Mouse (Mus musculus) gastrocnemius, adult 2 months (tissue): ENCODE data around the gene Wbp2. TPM values are rescaled to one million over a fixed set of nuclear protein-coding genes. Genes with fewer than 3 reads are reported as not detected.

Source experiments
- DNase-seq: peaks from one replicate; pipeline ENCODE4 v3.0.0; 2022
- H3K27ac ChIP-seq: fragments of 200-600 bp; 2 replicates; pipeline ENCODE4 v1.8.1; 2022; ENCODE audit warnings: mild to moderate bottlenecking
- H3K4me3 ChIP-seq: fragments of 200-600 bp; 2 replicates; pipeline ENCODE4 v1.8.1; 2022; ENCODE audit warnings: mild to moderate bottlenecking, moderate library complexity
- CTCF ChIP-seq: fragments of 200-600 bp; IDR thresholded peaks from 2 replicates; pipeline ENCODE4 v1.8.1; 2022; ENCODE audit warnings: antibody characterized with exemption, mild to moderate bottlenecking, moderate library complexity
- intact Hi-C: fragments of 180-260 bp; cut with DNase I; formaldehyde crosslinking; loops from one replicate; pipeline ENCODE4 v1.15.1; 2025
- total RNA-seq, 2 experiments: library from RNA; stranded (reverse); gene quantifications; 2 replicates each; pipeline ENCODE4 v1.2.3; 2021

Wbp2 gene
- total RNA-seq, 2 experiments from 2014 or later: 77.2 to 81.8 TPM

GRCm38 (mm10) chr11:116049610-116050009 lies 37.2 kb downstream of the Wbp2 start:
- intact Hi-C loops: no loop called here
- H3K27ac ChIP-seq: no peak overlapping the region

GRCm38 (mm10) chr11:116045173-116045572 lies 41.6 kb downstream of the Wbp2 start:
- TF ChIP-seq CTCF: no peak
- intact Hi-C loops: no loop called here

More at GRCm38 (mm10) chr11:116049610-116050009, 37.2 kb downstream of the Wbp2 start:
- H3K4me3 ChIP-seq: no peak overlapping the region
- TF ChIP-seq CTCF: no peak
- no peak for DNase-seq

GRCm38 (mm10) chr11:116043286-116043685 lies 43.5 kb downstream of the Wbp2 start:
- Histone ChIP-seq H3K4me3 (no peak overlapping the region), H3K27ac (no peak overlapping the region)
- intact Hi-C loops: no loop called here
- DNase-seq: no peak
- TF ChIP-seq CTCF: no peak

More at GRCm38 (mm10) chr11:116045173-116045572, 41.6 kb downstream of the Wbp2 start:
- Histone ChIP-seq H3K27ac (no peak overlapping the region), H3K4me3 (no peak overlapping the region)
- DNase-seq: no peak

- no peak for TF ChIP-seq CTCF
- intact Hi-C loops: no loop called here
- H3K27ac ChIP-seq: no peak overlapping the region
- no peak for DNase-seq
- H3K4me3 ChIP-seq: no peak overlapping the region
These were observed 44.2 kb downstream of the Wbp2 start for GRCm38 (mm10) chr11:116042372-116043138.

- Histone ChIP-seq H3K4me3 (no peak overlapping the region), H3K27ac (no peak overlapping the region)
- peak; percentile 24; the same call in 1 of the 2 replicates for TF ChIP-seq CTCF
- DNase-seq: no peak
- intact Hi-C loops: no loop called here
These were observed 45.0 kb downstream of the Wbp2 start for GRCm38 (mm10) chr11:116041833-116042232.

GRCm38 (mm10) chr11:116040593-116040992 lies 46.2 kb downstream of the Wbp2 start:
- Histone ChIP-seq H3K27ac (peak overlapping the region; percentile 77), H3K4me3 (no peak overlapping the region)
- intact Hi-C loops: no loop called here
- peak; percentile 52 for DNase-seq
- no peak for TF ChIP-seq CTCF

GRCm38 (mm10) chr11:116037826-116038225 lies 49.0 kb downstream of the Wbp2 start:
- intact Hi-C loops: loop anchor here (2.0 kb wide), 1 partner anchor 25 kb away; no protein-coding TSS in a partner anchor
- TF ChIP-seq CTCF: no peak
- DNase-seq: no peak
- Histone ChIP-seq H3K4me3 (no peak overlapping the region), H3K27ac (no peak overlapping the region)

GRCm38 (mm10) chr11:116036671-116037070 lies 50.1 kb downstream of the Wbp2 start:
- no peak for DNase-seq
- H3K4me3 ChIP-seq: no peak overlapping the region
- no peak overlapping the region for H3K27ac ChIP-seq
- intact Hi-C loops: loop anchor here (2.0 kb wide), 1 partner anchor 26 kb away; no protein-coding TSS in a partner anchor
- no peak for TF ChIP-seq CTCF

- no peak for TF ChIP-seq CTCF
- intact Hi-C loops: loop anchor here (5.0 kb wide), 1 partner anchor 98 kb away; the partner anchor contains the start of gene Trim65
- DNase-seq: no peak
- Histone ChIP-seq H3K4me3 (no peak overlapping the region), H3K27ac (no peak overlapping the region)
These were observed 52.2 kb downstream of the Wbp2 start for GRCm38 (mm10) chr11:116034584-116034983.

GRCm38 (mm10) chr11:116030898-116031845 lies 55.6 kb downstream of the Wbp2 start:
- intact Hi-C loops: loop anchor here (2.0 to 5.0 kb wide), 2 partner anchors 56 to 101 kb away; partner anchors contain the start of genes Trim65 and Wbp2
- Histone ChIP-seq H3K27ac (peak overlapping the region; percentile 98), H3K4me3 (peak overlapping the region; percentile 91)
- TF ChIP-seq CTCF: no peak
- peak; percentile 46 for DNase-seq

GRCm38 (mm10) chr11:116030088-116030897 lies 56.5 kb downstream of the Wbp2 start, which contains the start of gene Unk:
Gene Unk (plus strand): TSS chr11:116030322.
- Histone ChIP-seq H3K4me3 (peak within 1 kb of the TSS; percentile 91), H3K27ac (peak within 1 kb of the TSS; percentile 98)
- intact Hi-C loops: loop anchor here (2.0 to 5.0 kb wide), 2 partner anchors 57 to 102 kb away; partner anchors contain the start of genes Trim65 and Wbp2
- DNase-seq: peak; percentile 96
- no peak for TF ChIP-seq CTCF
